Mouse (Mus musculus): ENCODE results near the gene Nxnl1.

Nxnl1 gene

GRCm38 (mm10) chr8:71515043-71515442, 51.4 kb downstream of the Nxnl1 start:
- no peak for DNase-seq (ENCODE audit: low spot score)

- DNase-seq (ENCODE audit: low spot score): no peak
Observed at GRCm38 (mm10) chr8:71513018-71513754, 53.2 kb downstream of the Nxnl1 start.

DNA sequence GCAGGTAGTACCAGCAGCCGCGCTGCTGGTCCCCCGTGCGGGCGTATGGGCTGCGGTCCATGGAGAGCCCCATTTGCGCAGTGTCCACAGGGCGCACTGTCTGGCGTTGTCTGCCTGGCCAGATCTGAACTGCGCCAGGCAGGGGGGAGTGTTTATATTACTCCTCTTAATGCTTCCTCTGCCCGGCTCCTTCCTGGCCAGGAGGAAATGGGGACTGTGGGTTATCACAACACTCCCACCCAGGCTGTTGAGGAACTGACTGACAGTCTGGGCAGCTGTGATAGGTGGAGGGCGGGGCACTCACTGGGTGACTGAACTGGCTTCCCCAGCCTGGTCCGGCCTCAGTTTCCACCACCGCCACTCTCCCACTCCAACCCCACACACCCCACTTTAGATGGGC, 54.8 kb downstream of the Nxnl1 start, which contains the start of gene Plvap:
Gene Plvap (minus strand): TSS at position 109 of the 400 bp plus-strand sequence.
- DNase-seq (ENCODE audit: low spot score): no peak
